Mouse (Mus musculus): ENCODE measurements around the gene Gm21319. TPM values are rescaled to one million over a fixed set of nuclear protein-coding genes. Genes with fewer than 3 reads are reported as not detected.
"Not testable (repeated sequence)": the region's sequence is repeated elsewhere in the genome, so short reads cannot be mapped to it uniquely, and the experiment has no call there.

The Gm21319 gene
- total RNA-seq (2021): not detected
- long read RNA-seq, experiment 1: 0 reads
- long read RNA-seq, experiment 2: 0 reads

- DNase-seq; intact Hi-C loops (cut with DNase I): not testable (repeated sequence)
These were observed at the start of gene Gm21319 for GRCm38 (mm10) chr12:87775655-87776054. Gene Gm21319 (minus strand): TSS chr12:87775755.

GRCm38 (mm10) chr12:87816277-87816676 is 40.7 kb upstream of the Gm21319 start, which contains the start of gene BB287469:
Gene BB287469 (plus strand): TSS chr12:87816577.
- intact Hi-C loops (cut with DNase I); DNase-seq: not testable (repeated sequence)

DNA sequence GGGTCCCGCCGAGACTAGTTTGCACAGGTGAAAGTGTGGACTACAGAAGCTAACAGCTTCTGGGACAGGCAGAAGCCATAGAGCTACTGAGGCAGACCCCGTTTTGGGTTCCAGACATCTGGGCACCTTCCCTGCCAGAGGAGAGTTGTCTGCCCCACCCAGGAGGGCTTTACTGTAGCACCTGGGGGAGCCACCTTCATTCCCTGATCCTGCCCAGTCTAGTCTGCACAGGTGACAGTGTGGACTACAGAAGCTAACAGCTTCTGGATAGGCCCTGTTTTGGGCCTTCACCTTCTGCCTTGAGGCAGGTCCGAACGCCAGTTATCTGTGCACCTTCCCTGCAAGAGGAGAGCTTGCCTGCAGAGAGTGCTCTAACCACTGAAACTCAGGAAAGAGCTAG is 22.4 kb upstream of the Gm21319 start:
- intact Hi-C loops (cut with DNase I); DNase-seq: not testable (repeated sequence)

DNA sequence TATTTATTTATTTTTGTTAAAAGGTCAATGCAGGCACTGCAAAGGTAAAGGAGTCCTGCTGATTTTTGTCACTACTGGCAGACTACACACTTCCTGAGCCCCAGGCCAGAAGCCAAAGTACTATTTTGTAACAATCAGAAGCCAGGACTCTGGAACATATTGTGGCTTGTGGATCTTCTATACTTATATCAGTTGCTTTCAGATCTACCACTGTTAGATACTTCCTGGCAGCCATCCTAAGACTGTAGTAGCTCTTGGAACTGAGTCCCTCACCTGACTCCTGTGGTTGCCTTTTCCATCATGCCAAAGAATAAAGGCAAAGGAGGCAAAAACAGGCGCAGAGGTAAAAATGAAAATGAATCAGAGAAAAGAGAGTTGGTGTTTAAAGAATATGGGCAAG is 19.7 kb upstream of the Gm21319 start, which contains the start of gene Gm21936:
Gene Gm21936, plus strand, starts transcription at position 301 of the 400 bp plus-strand sequence.
- intact Hi-C loops (cut with DNase I); DNase-seq: not testable (repeated sequence)

Other genes with a start within 250 kb of the Gm21319 start
- gene Oog1, start 173.1 kb downstream of the Gm21319 start, total RNA-seq (2021): not detected
- gene Gm4027, start 156.9 kb downstream of the Gm21319 start, total RNA-seq (2021): not detected
- gene Gm16381, start 131.1 kb downstream of the Gm21319 start, total RNA-seq (2021): not detected
- not detected for gene Gm21936, start 19.8 kb upstream of the Gm21319 start, total RNA-seq (2021)
- gene BB287469, start 40.8 kb upstream of the Gm21319 start, total RNA-seq (2021): not detected
- gene Gm2001, start 66.6 kb upstream of the Gm21319 start, total RNA-seq (2021): not detected
- gene Gm2016, start 98.3 kb upstream of the Gm21319 start, total RNA-seq (2021): not detected
- not detected for gene Gm2022, start 119.6 kb upstream of the Gm21319 start, total RNA-seq (2021)
- gene Gm2035, start 144.1 kb upstream of the Gm21319 start, total RNA-seq (2021): not detected
- not detected for gene Gm2042, start 178.3 kb upstream of the Gm21319 start, total RNA-seq (2021)
- not detected for gene Gm2075, start 236.1 kb upstream of the Gm21319 start, total RNA-seq (2021)
- not detected for gene Gm6803, start 243.0 kb upstream of the Gm21319 start, total RNA-seq (2021)

Data from gastrocnemius, postnatal 36 days (tissue).